Mouse (Mus musculus): ENCODE data around the gene Lrrc4c.

The Lrrc4c gene

GRCm38 (mm10) chr2:96850839-96851396 lies 532.9 kb downstream of the Lrrc4c start:
- DNase-seq (ENCODE audit: low spot score in 2 of 2), result no peak

GRCm38 (mm10) chr2:96853797-96854196 lies 535.8 kb downstream of the Lrrc4c start:
- DNase-seq (ENCODE audit: low spot score in 2 of 2), result no peak

GRCm38 (mm10) chr2:96876062-96876461 lies 558.1 kb downstream of the Lrrc4c start:
- no peak for DNase-seq (ENCODE audit: low spot score in 2 of 2)

GRCm38 (mm10) chr2:96949531-96949930 lies 631.6 kb downstream of the Lrrc4c start:
- no peak for DNase-seq (ENCODE audit: low spot score in 2 of 2)

- no peak for DNase-seq (ENCODE audit: low spot score in 2 of 2)
Measured at GRCm38 (mm10) chr2:96999521-96999920, 681.6 kb downstream of the Lrrc4c start.

- no peak for DNase-seq (ENCODE audit: low spot score in 2 of 2)
Measured at GRCm38 (mm10) chr2:97018319-97018718, 700.4 kb downstream of the Lrrc4c start.

- DNase-seq (ENCODE audit: low spot score in 2 of 2), result no peak
Measured at GRCm38 (mm10) chr2:97026991-97027390, 709.0 kb downstream of the Lrrc4c start.

- DNase-seq (ENCODE audit: low spot score in 2 of 2), result no peak
Measured at GRCm38 (mm10) chr2:97027585-97027984, 709.6 kb downstream of the Lrrc4c start.

GRCm38 (mm10) chr2:97036401-97036800 lies 718.4 kb downstream of the Lrrc4c start:
- DNase-seq (ENCODE audit: low spot score in 2 of 2), result no peak

GRCm38 (mm10) chr2:97037024-97037814 lies 719.2 kb downstream of the Lrrc4c start:
- DNase-seq (ENCODE audit: low spot score in 2 of 2), result no peak

GRCm38 (mm10) chr2:97044016-97044415 lies 726.0 kb downstream of the Lrrc4c start:
- DNase-seq (ENCODE audit: low spot score in 2 of 2), result no peak

GRCm38 (mm10) chr2:97045628-97046027 lies 727.7 kb downstream of the Lrrc4c start:
- DNase-seq (ENCODE audit: low spot score in 2 of 2), result no peak

GRCm38 (mm10) chr2:97080156-97080555 lies 762.2 kb downstream of the Lrrc4c start:
- DNase-seq (ENCODE audit: low spot score in 2 of 2), result no peak

GRCm38 (mm10) chr2:97097965-97098364 lies 780.0 kb downstream of the Lrrc4c start:
- no peak for DNase-seq (ENCODE audit: low spot score in 2 of 2)

- DNase-seq (ENCODE audit: low spot score in 2 of 2), result no peak
Measured at GRCm38 (mm10) chr2:97103398-97104162, 785.6 kb downstream of the Lrrc4c start.

- DNase-seq (ENCODE audit: low spot score in 2 of 2), result no peak
Measured at GRCm38 (mm10) chr2:97124246-97124645, 806.3 kb downstream of the Lrrc4c start.

- DNase-seq (ENCODE audit: low spot score in 2 of 2), result no peak
Measured at GRCm38 (mm10) chr2:97138454-97138853, 820.5 kb downstream of the Lrrc4c start.

- DNase-seq (ENCODE audit: low spot score in 2 of 2), result no peak
Measured at GRCm38 (mm10) chr2:97151626-97152194, 833.7 kb downstream of the Lrrc4c start.

GRCm38 (mm10) chr2:97165745-97166144 lies 847.8 kb downstream of the Lrrc4c start:
- no peak for DNase-seq (ENCODE audit: low spot score in 2 of 2)

- no peak for DNase-seq (ENCODE audit: low spot score in 2 of 2)
Measured at GRCm38 (mm10) chr2:97178399-97178798, 860.4 kb downstream of the Lrrc4c start.

- DNase-seq (ENCODE audit: low spot score in 2 of 2), result no peak
Measured at GRCm38 (mm10) chr2:97196968-97197606, 879.1 kb downstream of the Lrrc4c start.

- DNase-seq (ENCODE audit: low spot score in 2 of 2), result peak in 1 of 2 experiments; percentile 8
Measured at GRCm38 (mm10) chr2:97232966-97233365, 915.0 kb downstream of the Lrrc4c start.
